Mouse (Mus musculus) CH12.LX (cell line): ENCODE results near the gene Ifrd1. TPM values are rescaled to one million over a fixed set of nuclear protein-coding genes. Genes with fewer than 3 reads are reported as not detected.

Source experiments
- DNase-seq: peaks from one replicate; pipeline ENCODE4 v3.0.0-alpha.2; 2013; ENCODE audit errors: extremely low read depth
- H3K27ac ChIP-seq: 2 replicates; pipeline ENCODE4 v1.5.1; 2012; ENCODE audit warnings: low read depth, mild to moderate bottlenecking, control low read depth, moderate library complexity; ENCODE audit not compliant: insufficient read depth
- H3K27me3 ChIP-seq: replicated peaks from 2 replicates; pipeline ENCODE3; 2012; ENCODE audit warnings: inconsistent platforms
- H3K36me3 ChIP-seq, 2 experiments: replicated peaks in 1 of 2; 2 replicates each; pipeline versions ENCODE3 to v1.6.1; 2012; ENCODE audit warnings: inconsistent platforms in 1 of 2, low read length in 1 of 2, mild to moderate bottlenecking in 1 of 2, mixed read lengths in 1 of 2, moderate library complexity in 1 of 2; ENCODE audit not compliant: control insufficient read depth in 1 of 2, insufficient read depth in 1 of 2
- H3K4me1 ChIP-seq, 2 experiments: 2 replicates each; pipeline ENCODE4 v1.6.1; 2012; ENCODE audit warnings: inconsistent platforms in 1 of 2, moderate library complexity in 1 of 2; ENCODE audit not compliant: insufficient read depth in 2 of 2, control insufficient read depth in 1 of 2
- H3K4me2 ChIP-seq: 2 replicates; pipeline ENCODE4 v1.6.1; 2012; ENCODE audit warnings: low read depth, mild to moderate bottlenecking, control low read depth; ENCODE audit not compliant: poor library complexity, insufficient read depth, severe bottlenecking
- H3K4me3 ChIP-seq, 3 experiments: fragments of 150-350 bp in 1 of 3; sonication (generic) in 1 of 3; replicated peaks in 1 of 3; 2 replicates each; pipeline versions ENCODE3 to v1.5.1; 2011 to 2012; ENCODE audit warnings: low read depth in 2 of 3, low read length in 2 of 3, mild to moderate bottlenecking in 2 of 3, moderate library complexity in 2 of 3, control low read depth in 1 of 3, improper control_type of control experiment in 1 of 3, inconsistent platforms in 1 of 3, mixed read lengths in 1 of 3; ENCODE audit not compliant: poor library complexity in 1 of 3
- H3K79me2 ChIP-seq: replicated peaks from 2 replicates; pipeline ENCODE4 v1.6.1; 2012; ENCODE audit warnings: mild to moderate bottlenecking, moderate library complexity; ENCODE audit not compliant: control insufficient read depth, poor library complexity, insufficient read depth, severe bottlenecking; ENCODE audit errors: extremely low read depth
- H3K9ac ChIP-seq: 2 replicates; pipeline ENCODE4 v1.6.1; 2012; ENCODE audit warnings: low read depth, mild to moderate bottlenecking, control low read depth, moderate library complexity; ENCODE audit not compliant: insufficient read depth
- H3K9me3 ChIP-seq: replicated peaks from 2 replicates; pipeline ENCODE3; 2012; ENCODE audit warnings: low read length, inconsistent platforms, mixed read lengths
- CHD1 ChIP-seq: IDR thresholded peaks from 2 replicates; pipeline ENCODE4 v1.6.1; 2012; ENCODE audit warnings: low read depth, low read length, improper control_type of control experiment, inconsistent platforms
- CTCF ChIP-seq, 2 experiments: IDR thresholded peaks in 1 of 2; conservative IDR thresholded peaks in 1 of 2; 2 replicates each; pipeline ENCODE4 v1.5.1; 2011 to 2012; ENCODE audit warnings: low read depth in 2 of 2, low read length in 2 of 2, improper control_type of control experiment in 1 of 2, inconsistent platforms in 1 of 2, mild to moderate bottlenecking in 1 of 2, moderate library complexity in 1 of 2
- EP300 ChIP-seq: IDR thresholded peaks from 2 replicates; pipeline ENCODE4 v1.6.1; 2011; ENCODE audit warnings: low read length, improper control_type of control experiment
- ETS1 ChIP-seq: conservative IDR thresholded peaks from 2 replicates; pipeline ENCODE4 v1.6.1; 2012; ENCODE audit warnings: low read depth, mild to moderate bottlenecking, inconsistent platforms, low read length, improper control_type of control experiment, moderate library complexity
- JUND ChIP-seq: conservative IDR thresholded peaks from 2 replicates; pipeline ENCODE4 v1.6.1; 2011; ENCODE audit warnings: low read depth, low read length, improper control_type of control experiment
- KAT2A ChIP-seq: IDR thresholded peaks from 2 replicates; pipeline ENCODE4 v1.6.1; 2012; ENCODE audit warnings: low read length, improper control_type of control experiment, inconsistent platforms; ENCODE audit not compliant: insufficient replicate concordance
- MAX ChIP-seq: IDR thresholded peaks from 2 replicates; pipeline ENCODE4 v1.6.1; 2011; ENCODE audit warnings: low read length, improper control_type of control experiment
- MAZ ChIP-seq: IDR thresholded peaks from 2 replicates; pipeline ENCODE4 v1.6.1; 2012; ENCODE audit warnings: low read depth, mild to moderate bottlenecking, inconsistent platforms, low read length, improper control_type of control experiment, moderate library complexity
- MXI1 ChIP-seq: IDR thresholded peaks from 2 replicates; pipeline ENCODE4 v1.6.1; 2011; ENCODE audit warnings: mild to moderate bottlenecking, low read depth, low read length, improper control_type of control experiment
- MYC ChIP-seq: IDR thresholded peaks from 2 replicates; pipeline ENCODE4 v1.6.1; 2011; ENCODE audit warnings: low read depth, mild to moderate bottlenecking, improper control_type of control experiment, low read length
- POLR2AphosphoS2 ChIP-seq: IDR thresholded peaks from 2 replicates; pipeline ENCODE4 v1.6.1; 2011; ENCODE audit warnings: low read depth, low read length, improper control_type of control experiment
- SIN3A ChIP-seq: IDR thresholded peaks from 2 replicates; pipeline ENCODE4 v1.6.1; 2012; ENCODE audit warnings: low read length, improper control_type of control experiment, inconsistent platforms
- SMC3 ChIP-seq: IDR thresholded peaks from 2 replicates; pipeline ENCODE4 v1.6.1; 2011; ENCODE audit warnings: low read depth, low read length, improper control_type of control experiment
- ZKSCAN1 ChIP-seq: IDR thresholded peaks from 2 replicates; pipeline ENCODE4 v1.6.1; 2012; ENCODE audit warnings: low read depth, inconsistent platforms, low read length, improper control_type of control experiment, borderline replicate concordance
- dilution Hi-C: fragments of 300-500 bp; cut with MboI; formaldehyde crosslinking; loops from 2 replicates; pipeline ENCODE4 v1.14.3; 2020; ENCODE audit warnings: low sequenced_read_pairs; ENCODE audit not compliant: extremely low pct_unique_long_range_greater_than_20kb, extremely low pct_ligation_motif_present
- in situ Hi-C: fragments of 300-500 bp; cut with MboI; formaldehyde crosslinking; loops from 3 replicates; pipeline ENCODE4 v1.14.3; 2019; ENCODE audit warnings: low sequenced_read_pairs, low pct_ligation_motif_present, low pct_unique_long_range_greater_than_20kb, mixed read lengths
- polyA plus RNA-seq: library from polyadenylated mRNA; unstranded; fragments of >175 nt; gene quantifications from 2 replicates; pipeline ENCODE4 v1.2.1, GENCODE M21; 2012; ENCODE audit warnings: low read depth; ENCODE audit not compliant: insufficient read length
- total RNA-seq, 2 experiments: library from RNA; depleted of rRNA; stranded (reverse); fragments of 300-350 nt in 1 of 2; fragments of >200 nt in 1 of 2; gene quantifications; 2 replicates each; pipeline ENCODE4 v1.2.3; 2012 to 2014

Gene Ifrd1
- total and polyA plus RNA-seq, 3 experiments, result 105 to 427 (median 269) TPM

- no peaks in the 10 kb centered on the region for H3K27me3 ChIP-seq
- H3K9ac ChIP-seq, result peak overlapping the region; percentile 84; the same call in 1 of the 2 replicates
- no peak overlapping the region for H3K27ac ChIP-seq
- DNase-seq, result no peak
- H3K4me1 ChIP-seq, result peaks cover 7 to 26% of the 10 kb centered on the region in 2 experiments; a peak in 2 of 4 replicates
- TF ChIP-seq MAZ (no peak), JUND (no peak), MXI1 (peak; percentile 43; the same call in 1 of the 2 replicates), MAX (no peak), EP300 (no peak)
- TF ChIP-seq, all 38 proteins: peak for 1
- H3K36me3 ChIP-seq, result peaks cover 14 to 28% of the 10 kb centered on the region in 2 experiments
- H3K79me2 ChIP-seq, result peaks cover 50% of the 10 kb centered on the region
- H3K4me2 ChIP-seq, result peak overlapping the region; percentile 99
- dilution Hi-C loops (no loop called here), in situ Hi-C loops (no loop called here)
- H3K4me3 ChIP-seq, result peak overlapping the region; percentile 26 to 95 (median 62)
- H3K9me3 ChIP-seq, result no peaks in the 10 kb centered on the region
Observed at GRCm38 (mm10) chr12:40220896-40221295, 27.4 kb downstream of the Ifrd1 start.

- Histone ChIP-seq H3K79me2 (peaks cover 50% of the 10 kb centered on the region), H3K36me3 (peaks cover 20 to 36% of the 10 kb centered on the region in 2 experiments), H3K27me3 (no peaks in the 10 kb centered on the region), H3K27ac (peak overlapping the region; percentile 45; the same call in 1 of the 2 replicates), H3K4me3 (peak overlapping the region; percentile 62 to 95 (median 65)), H3K9me3 (no peaks in the 10 kb centered on the region), H3K4me1 (peaks cover 7 to 26% of the 10 kb centered on the region in 2 experiments; a peak in 2 of 4 replicates), H3K4me2 (peak overlapping the region; percentile 99), H3K9ac (peak overlapping the region; percentile 70)
- DNase-seq, result no peak
- peak; percentile 42; the same call in 1 of the 2 replicates for TF ChIP-seq SIN3A
- TF ChIP-seq CTCF (conservative IDR thresholded peaks at IDR 0.05 in 1 of 2, IDR thresholded peaks at IDR 0.05 in 1 of 2; ENCODE audit: low read depth in 2 of 2, low read length in 2 of 2), result no peak
- TF ChIP-seq SMC3, result no peak
- TF ChIP-seq JUND, result no peak
- TF ChIP-seq ZKSCAN1, result no peak
- no peak for TF ChIP-seq MYC
- TF ChIP-seq CHD1, result peak; percentile 76; the same call in 1 of the 2 replicates
- no peak for TF ChIP-seq POLR2AphosphoS2
- no peak for TF ChIP-seq MAZ
- TF ChIP-seq EP300, result no peak
- no peak for TF ChIP-seq ETS1
- TF ChIP-seq KAT2A, result no peak
- dilution Hi-C loops (no loop called here), in situ Hi-C loops (no loop called here)
Observed at GRCm38 (mm10) chr12:40220001-40220570, 28.2 kb downstream of the Ifrd1 start.
